Mouse (Mus musculus): ENCODE data around the gene Krt87.

The Krt87 gene

GRCm38 (mm10) chr15:101438555-101438954 lies at the start of gene Krt87:
Gene Krt87, minus strand, starts transcription at chr15:101438804.
- Histone ChIP-seq H3K4me3 (replicated peaks; ENCODE audit: low read length) (peak within 1 kb of the TSS; percentile 65), H3K9me3 (ENCODE audit: low read length) (peaks cover 13% of the 10 kb centered on the region), H3K36me3 (ENCODE audit: insufficient read depth, low read length) (no peaks in the 10 kb centered on the region), H3K27me3 (ENCODE audit: insufficient read depth, low read length) (peaks cover 53% of the 10 kb centered on the region), H3K4me1 (replicated peaks; ENCODE audit: low read depth, low read length) (peaks cover 5% of the 10 kb centered on the region; the same call in 1 of the 2 replicates)
- TF ChIP-seq POU5F1 (IDR thresholded peaks at IDR 0.05; ENCODE audit: borderline replicate concordance, low read length) = no peak
- no peak for TF ChIP-seq NANOG (IDR thresholded peaks at IDR 0.05; ENCODE audit: borderline replicate concordance, low read length)
- no peak for TF ChIP-seq CTCF (conservative IDR thresholded peaks at IDR 0.05; ENCODE audit: low read length)

- H3K9me3 ChIP-seq (ENCODE audit: low read length) = peaks cover 27% of the 10 kb centered on the region
- peaks cover 15% of the 10 kb centered on the region; the same call in 1 of the 2 replicates for H3K27me3 ChIP-seq (ENCODE audit: insufficient read depth, low read length)
- H3K4me3 ChIP-seq (replicated peaks; ENCODE audit: low read length) = no peak overlapping the region
- H3K4me1 ChIP-seq (replicated peaks; ENCODE audit: low read depth, low read length) = no peaks in the 10 kb centered on the region
- H3K36me3 ChIP-seq (ENCODE audit: insufficient read depth, low read length) = no peaks in the 10 kb centered on the region
- TF ChIP-seq POU5F1 (IDR thresholded peaks at IDR 0.05; ENCODE audit: borderline replicate concordance, low read length) (no peak), CTCF (conservative IDR thresholded peaks at IDR 0.05; ENCODE audit: low read length) (no peak), NANOG (IDR thresholded peaks at IDR 0.05; ENCODE audit: borderline replicate concordance, low read length) (no peak)
Measured at GRCm38 (mm10) chr15:101485911-101486635, 47.5 kb upstream of the Krt87 start.

GRCm38 (mm10) chr15:101484939-101485338 lies 46.3 kb upstream of the Krt87 start:
- Histone ChIP-seq H3K4me1 (replicated peaks; ENCODE audit: low read depth, low read length) (no peaks in the 10 kb centered on the region), H3K9me3 (ENCODE audit: low read length) (peaks cover 31% of the 10 kb centered on the region), H3K27me3 (ENCODE audit: insufficient read depth, low read length) (peaks cover 25% of the 10 kb centered on the region), H3K36me3 (ENCODE audit: insufficient read depth, low read length) (no peaks in the 10 kb centered on the region), H3K4me3 (replicated peaks; ENCODE audit: low read length) (no peak overlapping the region)
- TF ChIP-seq NANOG (IDR thresholded peaks at IDR 0.05; ENCODE audit: borderline replicate concordance, low read length) = no peak
- no peak for TF ChIP-seq POU5F1 (IDR thresholded peaks at IDR 0.05; ENCODE audit: borderline replicate concordance, low read length)
- TF ChIP-seq CTCF (conservative IDR thresholded peaks at IDR 0.05; ENCODE audit: low read length) = no peak

DNA sequence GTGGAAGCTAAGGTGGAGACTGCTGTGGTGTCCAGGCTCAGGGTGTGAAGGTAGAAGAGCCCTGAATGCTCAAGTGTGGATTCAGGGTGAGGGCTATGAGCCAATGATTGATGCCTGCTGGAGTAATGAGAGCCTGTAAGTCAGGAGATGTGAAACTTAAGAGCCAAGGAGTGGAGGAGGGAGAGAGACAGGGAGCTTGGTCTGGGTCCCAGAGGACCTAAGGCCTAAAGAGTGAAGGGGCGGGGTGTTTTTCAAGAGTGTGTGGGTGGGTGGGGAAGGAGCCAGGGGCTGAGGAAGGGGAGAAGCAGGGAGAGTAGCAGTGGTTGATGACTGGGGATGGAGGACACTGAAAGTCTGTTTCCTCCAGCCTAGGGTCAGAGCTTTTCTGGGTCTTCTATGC lies 45.0 kb upstream of the Krt87 start:
- Histone ChIP-seq H3K4me3 (replicated peaks; ENCODE audit: low read length) (no peak overlapping the region), H3K27me3 (ENCODE audit: insufficient read depth, low read length) (peaks cover 38% of the 10 kb centered on the region), H3K4me1 (replicated peaks; ENCODE audit: low read depth, low read length) (no peaks in the 10 kb centered on the region), H3K9me3 (ENCODE audit: low read length) (peaks cover 41% of the 10 kb centered on the region), H3K36me3 (ENCODE audit: insufficient read depth, low read length) (no peaks in the 10 kb centered on the region)
- no peak for TF ChIP-seq CTCF (conservative IDR thresholded peaks at IDR 0.05; ENCODE audit: low read length)
- TF ChIP-seq NANOG (IDR thresholded peaks at IDR 0.05; ENCODE audit: borderline replicate concordance, low read length) = no peak
- no peak for TF ChIP-seq POU5F1 (IDR thresholded peaks at IDR 0.05; ENCODE audit: borderline replicate concordance, low read length)

- Histone ChIP-seq H3K36me3 (ENCODE audit: insufficient read depth, low read length) (no peaks in the 10 kb centered on the region), H3K4me1 (replicated peaks; ENCODE audit: low read depth, low read length) (no peaks in the 10 kb centered on the region), H3K4me3 (replicated peaks; ENCODE audit: low read length) (no peak overlapping the region), H3K27me3 (ENCODE audit: insufficient read depth, low read length) (peaks cover 51% of the 10 kb centered on the region), H3K9me3 (ENCODE audit: low read length) (peaks cover 40% of the 10 kb centered on the region)
- no peak for TF ChIP-seq NANOG (IDR thresholded peaks at IDR 0.05; ENCODE audit: borderline replicate concordance, low read length)
- TF ChIP-seq POU5F1 (IDR thresholded peaks at IDR 0.05; ENCODE audit: borderline replicate concordance, low read length) = no peak
- no peak for TF ChIP-seq CTCF (conservative IDR thresholded peaks at IDR 0.05; ENCODE audit: low read length)
Measured at GRCm38 (mm10) chr15:101482056-101482455, 43.5 kb upstream of the Krt87 start.

GRCm38 (mm10) chr15:101479666-101480060 lies 41.1 kb upstream of the Krt87 start:
- no peaks in the 10 kb centered on the region for H3K4me1 ChIP-seq (replicated peaks; ENCODE audit: low read depth, low read length)
- H3K4me3 ChIP-seq (replicated peaks; ENCODE audit: low read length) = no peak overlapping the region
- H3K9me3 ChIP-seq (ENCODE audit: low read length) = peaks cover 47% of the 10 kb centered on the region
- no peak for TF ChIP-seq NANOG (IDR thresholded peaks at IDR 0.05; ENCODE audit: borderline replicate concordance, low read length)
- no peak for TF ChIP-seq POU5F1 (IDR thresholded peaks at IDR 0.05; ENCODE audit: borderline replicate concordance, low read length)
- no peak for TF ChIP-seq CTCF (conservative IDR thresholded peaks at IDR 0.05; ENCODE audit: low read length)
- H3K36me3 ChIP-seq (ENCODE audit: insufficient read depth, low read length) = no peaks in the 10 kb centered on the region
- peaks cover 52% of the 10 kb centered on the region for H3K27me3 ChIP-seq (ENCODE audit: insufficient read depth, low read length)

GRCm38 (mm10) chr15:101479007-101479665 lies 40.5 kb upstream of the Krt87 start:
- Histone ChIP-seq H3K27me3 (ENCODE audit: insufficient read depth, low read length) (peaks cover 53% of the 10 kb centered on the region), H3K4me1 (replicated peaks; ENCODE audit: low read depth, low read length) (no peaks in the 10 kb centered on the region), H3K4me3 (replicated peaks; ENCODE audit: low read length) (peak overlapping the region; percentile 48; the same call in 1 of the 2 replicates), H3K9me3 (ENCODE audit: low read length) (peaks cover 47% of the 10 kb centered on the region), H3K36me3 (ENCODE audit: insufficient read depth, low read length) (no peaks in the 10 kb centered on the region)
- TF ChIP-seq CTCF (conservative IDR thresholded peaks at IDR 0.05; ENCODE audit: low read length) (no peak), NANOG (IDR thresholded peaks at IDR 0.05; ENCODE audit: borderline replicate concordance, low read length) (no peak), POU5F1 (IDR thresholded peaks at IDR 0.05; ENCODE audit: borderline replicate concordance, low read length) (no peak)

GRCm38 (mm10) chr15:101472952-101473528 lies 34.4 kb upstream of the Krt87 start, which contains the start of gene Krt86:
Gene Krt86, plus strand, starts transcription at chr15:101473478.
- no peak within 1 kb of the TSS for H3K4me3 ChIP-seq (replicated peaks; ENCODE audit: low read length)
- H3K36me3 ChIP-seq (ENCODE audit: insufficient read depth, low read length) = no peaks in the 10 kb centered on the region
- no peak for TF ChIP-seq POU5F1 (IDR thresholded peaks at IDR 0.05; ENCODE audit: borderline replicate concordance, low read length)
- TF ChIP-seq NANOG (IDR thresholded peaks at IDR 0.05; ENCODE audit: borderline replicate concordance, low read length) = no peak
- TF ChIP-seq CTCF (conservative IDR thresholded peaks at IDR 0.05; ENCODE audit: low read length) = no peak
- peaks cover 26% of the 10 kb centered on the region for H3K9me3 ChIP-seq (ENCODE audit: low read length)
- peaks cover 19% of the 10 kb centered on the region for H3K27me3 ChIP-seq (ENCODE audit: insufficient read depth, low read length)
- no peaks in the 10 kb centered on the region for H3K4me1 ChIP-seq (replicated peaks; ENCODE audit: low read depth, low read length)
